Mouse (Mus musculus): ENCODE data around the gene Mcl1. TPM values are rescaled to one million over a fixed set of nuclear protein-coding genes. Genes with fewer than 3 reads are reported as not detected.

Gene Mcl1
- polyA plus RNA-seq, 1 experiment, result 46.4 TPM

GRCm38 (mm10) chr3:95660788-95661478 is 2.3 kb downstream of the Mcl1 start:
- no peak for TF ChIP-seq CEBPB (IDR thresholded peaks at IDR 0.05; ENCODE audit: low read depth)
- no peak for TF ChIP-seq FOSL1 (IDR thresholded peaks at IDR 0.05; ENCODE audit: insufficient read depth, low read length, poor library complexity, severe bottlenecking)
- no peak for TF ChIP-seq MYOD1 (IDR thresholded peaks at IDR 0.05; ENCODE audit: control insufficient read depth, insufficient read length, low read depth)
- no peak for TF ChIP-seq MAX (IDR thresholded peaks at IDR 0.05)
- Histone ChIP-seq H3ac (ENCODE audit: control insufficient read depth, insufficient read length, low read depth) (peak overlapping the region; percentile 41), H3K36me3 (ENCODE audit: control insufficient read depth, insufficient read depth) (peaks cover 51% of the 10 kb centered on the region), H3K79me2 (ENCODE audit: control insufficient read depth, insufficient read depth) (peaks cover 87% of the 10 kb centered on the region), H3K79me3 (ENCODE audit: low read depth) (peaks cover 62% of the 10 kb centered on the region), H3K27me3 (ENCODE audit: control insufficient read depth, insufficient read depth, insufficient read length) (no peaks in the 10 kb centered on the region), H3K4me3 (ENCODE audit: insufficient read depth, poor library complexity, severe bottlenecking) (peak overlapping the region; percentile 83)

GRCm38 (mm10) chr3:95661945-95662715 is 3.5 kb downstream of the Mcl1 start:
- Histone ChIP-seq H3K27me3 (ENCODE audit: control insufficient read depth, insufficient read depth, insufficient read length) (no peaks in the 10 kb centered on the region), H3K79me3 (ENCODE audit: low read depth) (peaks cover 70% of the 10 kb centered on the region), H3K36me3 (ENCODE audit: control insufficient read depth, insufficient read depth) (peaks cover 51% of the 10 kb centered on the region), H3K4me3 (ENCODE audit: insufficient read depth, poor library complexity, severe bottlenecking) (no peak overlapping the region), H3K79me2 (ENCODE audit: control insufficient read depth, insufficient read depth) (peaks cover 98% of the 10 kb centered on the region), H3ac (ENCODE audit: control insufficient read depth, insufficient read length, low read depth) (peak overlapping the region; percentile 18)
- TF ChIP-seq MYOG (IDR thresholded peaks at IDR 0.05; ENCODE audit: control insufficient read depth, extremely low read depth, insufficient read length) (no peak), CEBPB (IDR thresholded peaks at IDR 0.05; ENCODE audit: low read depth) (no peak), MAX (IDR thresholded peaks at IDR 0.05) (no peak), MYOD1 (IDR thresholded peaks at IDR 0.05; ENCODE audit: control insufficient read depth, insufficient read length, low read depth) (no peak), CTCF (IDR thresholded peaks at IDR 0.05; ENCODE audit: control insufficient read depth, insufficient read depth, insufficient read length) (no peak), USF1 (IDR thresholded peaks at IDR 0.05; ENCODE audit: low read depth) (no peak), FOSL1 (IDR thresholded peaks at IDR 0.05; ENCODE audit: insufficient read depth, low read length, poor library complexity, severe bottlenecking) (no peak)

- no peak for TF ChIP-seq MYOD1 (IDR thresholded peaks at IDR 0.05; ENCODE audit: control insufficient read depth, insufficient read length, low read depth)
- TF ChIP-seq MAX (IDR thresholded peaks at IDR 0.05), result no peak
- no peak for TF ChIP-seq USF1 (IDR thresholded peaks at IDR 0.05; ENCODE audit: low read depth)
- TF ChIP-seq CEBPB (IDR thresholded peaks at IDR 0.05; ENCODE audit: low read depth), result no peak
- TF ChIP-seq MYOG (IDR thresholded peaks at IDR 0.05; ENCODE audit: control insufficient read depth, extremely low read depth, insufficient read length), result no peak
- no peak for TF ChIP-seq FOSL1 (IDR thresholded peaks at IDR 0.05; ENCODE audit: insufficient read depth, low read length, poor library complexity, severe bottlenecking)
- no peak for TF ChIP-seq CTCF (IDR thresholded peaks at IDR 0.05; ENCODE audit: control insufficient read depth, insufficient read depth, insufficient read length)
- Histone ChIP-seq H3K4me3 (ENCODE audit: insufficient read depth, poor library complexity, severe bottlenecking) (no peak overlapping the region), H3K79me2 (ENCODE audit: control insufficient read depth, insufficient read depth) (peaks cover 98% of the 10 kb centered on the region), H3ac (ENCODE audit: control insufficient read depth, insufficient read length, low read depth) (peak overlapping the region; percentile 7), H3K36me3 (ENCODE audit: control insufficient read depth, insufficient read depth) (peaks cover 51% of the 10 kb centered on the region), H3K79me3 (ENCODE audit: low read depth) (peaks cover 73% of the 10 kb centered on the region), H3K27me3 (ENCODE audit: control insufficient read depth, insufficient read depth, insufficient read length) (no peaks in the 10 kb centered on the region)
Observed at GRCm38 (mm10) chr3:95662724-95663449, 4.3 kb downstream of the Mcl1 start.

GRCm38 (mm10) chr3:95663486-95663885 is 4.9 kb downstream of the Mcl1 start:
- H3K36me3 ChIP-seq (ENCODE audit: control insufficient read depth, insufficient read depth), result peaks cover 51% of the 10 kb centered on the region
- no peaks in the 10 kb centered on the region for H3K27me3 ChIP-seq (ENCODE audit: control insufficient read depth, insufficient read depth, insufficient read length)
- H3ac ChIP-seq (ENCODE audit: control insufficient read depth, insufficient read length, low read depth), result no peak overlapping the region
- H3K4me3 ChIP-seq (ENCODE audit: insufficient read depth, poor library complexity, severe bottlenecking), result no peak overlapping the region
- peaks cover 76% of the 10 kb centered on the region for H3K79me3 ChIP-seq (ENCODE audit: low read depth)
- H3K79me2 ChIP-seq (ENCODE audit: control insufficient read depth, insufficient read depth), result peaks cover 98% of the 10 kb centered on the region
- TF ChIP-seq CEBPB (IDR thresholded peaks at IDR 0.05; ENCODE audit: low read depth) (no peak), CTCF (IDR thresholded peaks at IDR 0.05; ENCODE audit: control insufficient read depth, insufficient read depth, insufficient read length) (no peak), USF1 (IDR thresholded peaks at IDR 0.05; ENCODE audit: low read depth) (no peak), MYOD1 (IDR thresholded peaks at IDR 0.05; ENCODE audit: control insufficient read depth, insufficient read length, low read depth) (no peak), MYOG (IDR thresholded peaks at IDR 0.05; ENCODE audit: control insufficient read depth, extremely low read depth, insufficient read length) (no peak), FOSL1 (IDR thresholded peaks at IDR 0.05; ENCODE audit: insufficient read depth, low read length, poor library complexity, severe bottlenecking) (no peak), MAX (IDR thresholded peaks at IDR 0.05) (no peak)

- no peak overlapping the region for H3K4me3 ChIP-seq (ENCODE audit: insufficient read depth, poor library complexity, severe bottlenecking)
- peaks cover 80% of the 10 kb centered on the region for H3K79me3 ChIP-seq (ENCODE audit: low read depth)
- TF ChIP-seq MAX (IDR thresholded peaks at IDR 0.05), result no peak
- TF ChIP-seq MYOD1 (IDR thresholded peaks at IDR 0.05; ENCODE audit: control insufficient read depth, insufficient read length, low read depth), result peak; percentile 43
- TF ChIP-seq FOSL1 (IDR thresholded peaks at IDR 0.05; ENCODE audit: insufficient read depth, low read length, poor library complexity, severe bottlenecking), result peak; percentile 55
- peaks cover 57% of the 10 kb centered on the region for H3K36me3 ChIP-seq (ENCODE audit: control insufficient read depth, insufficient read depth)
- H3K79me2 ChIP-seq (ENCODE audit: control insufficient read depth, insufficient read depth), result peaks cover 98% of the 10 kb centered on the region
- no peaks in the 10 kb centered on the region for H3K27me3 ChIP-seq (ENCODE audit: control insufficient read depth, insufficient read depth, insufficient read length)
- H3ac ChIP-seq (ENCODE audit: control insufficient read depth, insufficient read length, low read depth), result no peak overlapping the region
Observed at GRCm38 (mm10) chr3:95663969-95664608, 5.5 kb downstream of the Mcl1 start.

Data from C2C12 (cell line).